Mouse (Mus musculus) kidney, embryonic 14.5 days (tissue): Measurements from ENCODE around the gene Ppm1b. TPM values are rescaled to one million over a fixed set of nuclear protein-coding genes. Genes with fewer than 3 reads are reported as not detected.
A peak's percentile ranks its signal among the peaks of the same experiment; 100 is the strongest.

Experiments
- ATAC-seq: fragments of 200-750 bp; cut with Nextera tagmentation; 2 replicates; pipeline ENCODE4 v1.8.0; 2017; ENCODE audit warnings: moderate number of reproducible peaks, mild to moderate bottlenecking, moderate TSS enrichment, moderate library complexity; ENCODE audit not compliant: low FRiP score, low TSS enrichment
- H3K27ac ChIP-seq: fragments of 300-500 bp; sonication (generic); 2 replicates; pipeline ENCODE4 v1.5.1; 2014; ENCODE audit warnings: low read depth, mild to moderate bottlenecking, low read length, moderate library complexity, mixed read lengths
- H3K27me3 ChIP-seq: fragments of 300-500 bp; sonication (generic); 2 replicates; pipeline ENCODE4 v1.6.1; 2014; ENCODE audit warnings: mild to moderate bottlenecking, low read length; ENCODE audit not compliant: control insufficient read depth, insufficient read depth
- H3K36me3 ChIP-seq: fragments of 300-500 bp; sonication (generic); 2 replicates; pipeline ENCODE4 v1.6.1; 2014; ENCODE audit warnings: low read length, mixed read lengths; ENCODE audit not compliant: control insufficient read depth, insufficient read depth
- H3K4me1 ChIP-seq: fragments of 300-500 bp; sonication (generic); 2 replicates; pipeline ENCODE4 v1.6.1; 2014; ENCODE audit warnings: low read length, mixed read lengths; ENCODE audit not compliant: control insufficient read depth, insufficient read depth
- H3K4me2 ChIP-seq: fragments of 300-500 bp; sonication (generic); replicated peaks from 2 replicates; pipeline ENCODE4 v1.6.1; 2014; ENCODE audit warnings: low read depth, mild to moderate bottlenecking, low read length
- H3K4me3 ChIP-seq: fragments of 300-500 bp; sonication (generic); 2 replicates; pipeline ENCODE4 v1.5.1; 2014; ENCODE audit warnings: mild to moderate bottlenecking, low read length
- H3K9ac ChIP-seq: fragments of 300-500 bp; sonication (generic); 2 replicates; pipeline ENCODE4 v1.6.1; 2014; ENCODE audit warnings: low read depth, mild to moderate bottlenecking, low read length, moderate library complexity
- H3K9me3 ChIP-seq: fragments of 300-500 bp; sonication (generic); 2 replicates; pipeline ENCODE4 v1.6.1; 2016; ENCODE audit warnings: low read length; ENCODE audit not compliant: control insufficient read depth
- WGBS: fragments of 180-500 bp; shearing (Covaris S2); extraction: QIAGEN DNeasy Blood & Tissue Kit; methylation state at CpG from one replicate; pipeline ENCODE4 v1.1.7; 2014; 5-methylcytosine and 5-hydroxymethylcytosine counted together
- polyA plus RNA-seq: library from polyadenylated mRNA; unstranded; fragments of >200 nt; fragmentation: Nextera tagmentation; extraction: Ambion mirVana; gene quantifications from 2 replicates; pipeline ENCODE4 v1.2.1, GENCODE M21; 2014

The Ppm1b gene
- polyA plus RNA-seq, 1 experiment from 2014 or later, result 79.3 TPM

DNA sequence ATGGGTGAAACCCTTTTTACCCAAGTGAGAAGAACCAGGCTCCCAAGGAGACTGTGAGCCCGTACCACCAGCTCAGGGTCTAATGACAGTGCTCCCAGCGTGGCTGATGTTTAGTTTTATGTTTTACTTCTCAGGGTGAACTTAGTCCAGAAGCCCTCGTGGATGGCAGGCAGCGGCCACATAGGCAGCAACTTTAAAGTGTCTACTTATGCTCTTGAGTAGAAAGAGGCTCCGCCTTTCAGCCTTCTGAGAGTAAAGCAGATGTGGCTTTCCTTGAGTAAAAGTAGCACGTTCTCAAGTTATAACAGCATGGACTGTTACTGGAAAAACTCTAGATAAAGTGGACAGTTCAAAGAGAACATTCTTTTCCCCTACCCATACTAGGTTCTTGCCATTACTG lies 39.3 kb downstream of the Ppm1b start:
- WGBS, result 84% methylated on average over 6 of the region's 6 CpGs
- Histone ChIP-seq H3K4me2 (no peak overlapping the region), H3K4me3 (no peak overlapping the region), H3K27me3 (no peaks in the 10 kb centered on the region), H3K27ac (no peak overlapping the region), H3K36me3 (peaks cover 11% of the 10 kb centered on the region; the same call in 1 of the 2 replicates), H3K9ac (no peak overlapping the region), H3K9me3 (no peaks in the 10 kb centered on the region), H3K4me1 (no peaks in the 10 kb centered on the region)
- ATAC-seq, result no peak

DNA sequence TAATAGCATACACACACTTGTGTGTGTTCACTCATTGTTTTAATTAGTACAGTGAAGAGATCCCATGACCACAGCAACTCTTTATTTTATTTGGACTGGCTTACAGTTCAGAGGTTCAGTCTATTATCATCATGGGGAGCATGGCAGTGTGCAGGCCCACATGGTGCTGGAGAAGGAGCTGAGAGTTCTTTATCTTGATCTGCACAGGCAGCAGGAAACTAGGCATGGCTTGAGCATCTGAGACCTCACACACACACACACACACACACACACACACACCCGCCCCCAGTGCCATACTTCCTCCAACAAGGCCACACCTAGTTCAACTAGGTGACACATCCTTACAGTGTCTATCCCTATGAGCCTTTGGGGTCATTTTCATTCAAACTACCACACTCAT lies 41.1 kb downstream of the Ppm1b start:
- Histone ChIP-seq H3K27ac (no peak overlapping the region), H3K4me3 (no peak overlapping the region), H3K9ac (no peak overlapping the region), H3K4me2 (no peak overlapping the region), H3K9me3 (no peaks in the 10 kb centered on the region), H3K36me3 (peaks cover 11% of the 10 kb centered on the region; the same call in 1 of the 2 replicates), H3K4me1 (no peaks in the 10 kb centered on the region), H3K27me3 (no peaks in the 10 kb centered on the region)
- no peak for ATAC-seq
- 92% methylated on average over 1 of the region's 1 CpGs for WGBS

DNA sequence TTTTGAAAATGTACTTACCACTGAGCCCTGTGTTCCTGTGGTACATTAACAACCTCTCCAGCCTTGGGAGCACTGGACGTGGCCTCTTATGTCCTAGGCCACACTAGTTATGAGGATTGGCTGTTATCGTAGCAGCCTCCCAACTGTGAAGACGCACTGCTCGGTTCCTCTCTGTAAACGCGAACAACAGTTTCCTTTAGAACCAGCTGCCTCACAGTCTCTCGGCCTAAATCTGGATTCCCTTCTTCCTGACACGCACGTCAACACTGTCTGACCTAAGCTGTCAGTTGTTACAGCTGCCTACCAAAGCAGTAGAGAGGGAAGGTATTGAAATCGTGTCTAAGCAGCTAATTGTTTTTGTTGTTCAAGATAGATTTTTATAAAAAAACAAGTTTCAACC lies 43.1 kb downstream of the Ppm1b start:
- Histone ChIP-seq H3K4me1 (no peaks in the 10 kb centered on the region), H3K27me3 (no peaks in the 10 kb centered on the region), H3K9ac (no peak overlapping the region), H3K36me3 (peaks cover 17% of the 10 kb centered on the region; the same call in 1 of the 2 replicates), H3K4me3 (no peak overlapping the region), H3K9me3 (no peaks in the 10 kb centered on the region), H3K27ac (no peak overlapping the region), H3K4me2 (no peak overlapping the region)
- 84% methylated on average over 10 of the region's 10 CpGs for WGBS
- no peak for ATAC-seq

DNA sequence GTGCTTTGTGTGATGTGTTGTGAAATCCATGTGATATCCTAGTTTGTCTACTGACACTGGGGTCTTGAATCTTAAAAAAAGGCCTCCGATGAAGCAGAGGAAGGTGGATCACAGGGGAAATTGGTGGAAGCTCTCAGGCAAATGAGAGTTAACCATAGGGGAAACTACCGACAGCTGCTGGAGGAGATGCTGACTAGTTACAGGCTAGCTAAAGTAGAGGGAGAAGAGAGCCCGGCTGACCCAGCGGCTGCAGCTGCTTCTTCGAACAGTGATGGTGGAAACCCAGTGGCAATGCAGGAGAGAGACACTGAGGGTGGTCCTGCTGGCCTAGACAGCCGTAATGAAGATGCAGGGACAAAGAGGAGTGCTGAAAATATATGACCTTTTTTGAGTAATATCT lies 56.9 kb downstream of the Ppm1b start:
- H3K27ac ChIP-seq, result no peak overlapping the region
- no peak overlapping the region for H3K9ac ChIP-seq
- WGBS, result 89% methylated on average over 6 of the region's 6 CpGs
- no peak overlapping the region for H3K4me2 ChIP-seq
- H3K4me1 ChIP-seq, result no peaks in the 10 kb centered on the region
- no peak for ATAC-seq
- peaks cover 22% of the 10 kb centered on the region for H3K36me3 ChIP-seq
- no peak overlapping the region for H3K4me3 ChIP-seq
- no peaks in the 10 kb centered on the region for H3K9me3 ChIP-seq
- H3K27me3 ChIP-seq, result no peaks in the 10 kb centered on the region

DNA sequence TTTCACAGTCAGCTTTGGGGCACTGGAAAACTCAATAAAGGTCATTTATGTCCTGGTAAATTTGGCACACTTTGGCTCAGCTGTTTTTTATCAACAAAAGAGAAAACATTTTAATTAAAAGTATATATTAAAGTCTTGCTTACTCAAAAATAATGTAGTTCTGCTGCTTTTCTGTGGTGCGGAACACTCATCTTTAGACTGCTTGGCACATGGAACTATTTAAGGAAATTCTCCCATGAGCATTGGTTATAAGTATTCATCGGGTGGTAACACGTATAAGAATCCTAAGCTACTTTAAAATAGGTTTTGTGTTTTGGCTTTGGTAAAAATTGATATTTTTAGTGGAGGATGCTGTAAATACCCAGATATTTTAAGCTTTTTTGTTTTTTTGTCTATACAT lies 58.1 kb downstream of the Ppm1b start:
- H3K9ac ChIP-seq, result no peak overlapping the region
- no peaks in the 10 kb centered on the region for H3K9me3 ChIP-seq
- H3K27me3 ChIP-seq, result no peaks in the 10 kb centered on the region
- H3K4me3 ChIP-seq, result no peak overlapping the region
- no peak overlapping the region for H3K4me2 ChIP-seq
- 93% methylated on average over 3 of the region's 3 CpGs for WGBS
- ATAC-seq, result no peak
- H3K27ac ChIP-seq, result no peak overlapping the region
- peaks cover 18% of the 10 kb centered on the region for H3K36me3 ChIP-seq
- H3K4me1 ChIP-seq, result no peaks in the 10 kb centered on the region

DNA sequence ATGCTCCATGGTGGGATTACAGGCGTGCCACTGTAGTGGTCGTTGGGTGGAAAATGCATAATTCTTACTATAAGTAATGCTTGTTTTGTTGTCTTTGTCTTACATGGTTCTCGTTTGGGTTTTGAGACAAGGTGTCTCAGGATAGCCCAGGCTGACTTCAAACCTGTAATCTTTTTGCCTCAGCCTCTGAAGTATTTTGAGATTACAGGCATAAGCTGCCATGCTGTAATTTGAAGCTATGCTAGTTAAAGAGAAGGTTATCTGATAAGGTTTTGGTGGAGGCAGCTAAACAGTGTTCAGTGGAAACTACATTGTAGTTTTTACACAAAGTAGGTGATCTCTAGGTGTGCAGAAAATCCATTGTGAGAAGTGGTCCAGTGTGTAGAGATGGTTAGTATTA lies 61.8 kb downstream of the Ppm1b start:
- no peak for ATAC-seq
- Histone ChIP-seq H3K9ac (no peak overlapping the region), H3K4me1 (no peaks in the 10 kb centered on the region), H3K9me3 (no peaks in the 10 kb centered on the region), H3K4me3 (no peak overlapping the region), H3K4me2 (no peak overlapping the region), H3K27me3 (no peaks in the 10 kb centered on the region), H3K27ac (no peak overlapping the region), H3K36me3 (no peaks in the 10 kb centered on the region; the same call in 1 of the 2 replicates)
- WGBS, result 87% methylated on average over 3 of the region's 3 CpGs

DNA sequence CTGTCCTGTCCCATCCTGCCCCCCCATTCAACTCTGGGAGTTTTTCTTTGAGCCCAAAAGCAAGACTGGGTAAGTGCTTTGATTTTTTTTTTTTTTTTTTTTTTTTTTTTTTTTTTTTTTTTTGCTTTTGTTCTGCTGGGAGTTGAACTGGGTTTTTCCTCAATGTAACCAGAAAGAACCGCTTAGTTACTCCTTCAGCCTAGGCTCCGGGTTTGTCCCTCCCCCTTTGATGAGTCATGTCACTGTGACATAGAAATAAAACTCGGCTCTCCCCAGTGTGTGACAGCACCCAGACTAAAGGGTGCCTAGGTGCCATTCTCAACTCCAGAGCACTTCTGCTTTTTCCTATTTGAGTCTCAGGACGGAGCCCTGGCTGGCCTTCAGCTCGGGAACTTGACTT lies 62.3 kb downstream of the Ppm1b start:
- Histone ChIP-seq H3K4me2 (no peak overlapping the region), H3K27ac (no peak overlapping the region), H3K4me3 (no peak overlapping the region), H3K4me1 (no peaks in the 10 kb centered on the region; the same call in 1 of the 2 replicates), H3K9me3 (no peaks in the 10 kb centered on the region), H3K36me3 (no peaks in the 10 kb centered on the region; the same call in 1 of the 2 replicates), H3K9ac (no peak overlapping the region), H3K27me3 (no peaks in the 10 kb centered on the region)
- WGBS, result 78% methylated on average over 5 of the region's 5 CpGs
- ATAC-seq, result no peak

DNA sequence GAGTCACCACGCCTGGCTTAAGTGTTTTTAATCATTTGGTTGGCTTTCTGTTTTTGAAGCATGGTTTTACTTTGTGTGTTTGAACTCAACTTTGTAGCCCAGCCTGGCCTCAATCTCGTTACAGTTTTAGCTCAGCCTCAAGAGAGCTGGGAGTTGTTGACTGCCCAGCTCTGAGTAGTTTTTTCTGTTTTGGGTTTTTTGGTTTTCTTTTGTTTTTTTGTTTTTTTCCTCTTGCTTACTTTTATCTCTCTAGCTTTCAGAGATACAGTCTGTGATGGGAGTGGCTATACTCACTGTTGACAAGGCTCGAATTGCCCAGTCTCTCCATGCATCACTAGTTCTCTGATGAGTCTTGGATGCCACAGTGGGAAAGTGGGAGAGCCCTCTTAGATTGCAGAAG lies 63.8 kb downstream of the Ppm1b start:
- Histone ChIP-seq H3K4me3 (no peak overlapping the region), H3K9ac (no peak overlapping the region), H3K9me3 (no peaks in the 10 kb centered on the region), H3K4me1 (no peaks in the 10 kb centered on the region; the same call in 1 of the 2 replicates), H3K36me3 (no peaks in the 10 kb centered on the region; the same call in 1 of the 2 replicates), H3K27me3 (no peaks in the 10 kb centered on the region), H3K4me2 (no peak overlapping the region), H3K27ac (no peak overlapping the region)
- ATAC-seq, result no peak
- WGBS, result 70% methylated on average over 3 of the region's 3 CpGs

DNA sequence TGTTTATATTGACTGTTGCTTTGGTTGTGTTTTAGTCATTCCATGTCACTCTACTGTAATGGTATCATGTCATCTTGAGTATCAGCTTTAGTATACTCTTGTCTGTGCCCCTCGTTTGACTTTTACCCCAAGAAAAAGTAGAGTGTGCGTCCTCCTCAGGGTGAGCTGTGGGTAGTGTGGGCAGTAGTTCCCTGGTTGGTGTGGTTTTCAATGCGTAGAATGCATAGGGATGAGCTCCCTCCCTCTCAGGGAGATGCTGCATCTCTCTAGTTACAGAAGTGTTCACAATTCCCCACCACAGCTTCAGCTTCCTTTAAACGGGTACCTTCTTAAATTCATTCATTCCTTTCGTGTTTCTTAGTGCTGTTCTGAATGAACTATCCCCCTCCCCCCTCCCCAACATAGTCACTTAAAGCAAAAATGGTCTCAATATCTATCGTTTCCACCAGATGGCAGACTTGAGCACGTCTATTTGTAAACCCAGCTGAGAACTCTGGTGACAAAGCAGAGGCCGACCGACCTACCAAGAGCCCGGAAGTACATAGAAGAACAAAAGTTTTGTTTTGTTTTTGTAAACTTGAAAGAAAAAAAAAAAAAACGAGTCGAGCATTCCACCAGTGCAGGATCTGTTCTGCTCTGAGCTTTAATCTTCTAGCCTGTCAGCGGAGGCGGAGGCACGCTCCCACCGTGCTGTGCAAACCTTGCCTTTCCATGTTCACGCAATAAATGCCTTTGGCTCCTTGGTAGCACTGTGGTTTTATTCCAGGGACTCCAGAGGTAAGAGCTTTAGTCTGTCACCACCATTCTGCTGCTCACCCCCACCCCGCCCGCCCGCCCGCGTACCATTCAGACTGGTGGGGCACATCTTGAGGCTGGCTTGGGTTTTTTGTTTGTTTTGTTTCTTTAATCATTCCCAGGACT lies 67.0 kb downstream of the Ppm1b start:
- no peak overlapping the region for H3K4me2 ChIP-seq
- ATAC-seq, result 0 out of 2 replicates have a peak, but pooled peaks have one; percentile 24
- H3K27ac ChIP-seq, result no peak overlapping the region
- no peak overlapping the region for H3K9ac ChIP-seq
- 69% methylated on average over 22 of the region's 22 CpGs for WGBS
- H3K27me3 ChIP-seq, result no peaks in the 10 kb centered on the region
- H3K9me3 ChIP-seq, result no peaks in the 10 kb centered on the region
- H3K4me3 ChIP-seq, result no peak overlapping the region
- H3K36me3 ChIP-seq, result no peaks in the 10 kb centered on the region; the same call in 1 of the 2 replicates
- no peaks in the 10 kb centered on the region; the same call in 1 of the 2 replicates for H3K4me1 ChIP-seq
